Mouse (Mus musculus) C2C12 (cell line): Measurements from ENCODE around the gene Fhit. TPM values are rescaled to one million over a fixed set of nuclear protein-coding genes. Genes with fewer than 3 reads are reported as not detected.

Source experiments
- H3K27me3 ChIP-seq: one replicate; pipeline ENCODE4 v1.6.1; 2011; ENCODE audit not compliant: control insufficient read depth, insufficient read depth, insufficient read length
- H3K36me3 ChIP-seq: one replicate; pipeline ENCODE4 v1.6.1; 2011; ENCODE audit not compliant: control insufficient read depth, insufficient read depth
- H3K4me3 ChIP-seq: one replicate; pipeline ENCODE4 v1.5.1; 2011; ENCODE audit warnings: mild to moderate bottlenecking, control low read depth; ENCODE audit not compliant: poor library complexity, insufficient read depth, severe bottlenecking
- H3K79me2 ChIP-seq: one replicate; pipeline ENCODE4 v1.6.1; 2011; ENCODE audit not compliant: control insufficient read depth, insufficient read depth
- H3K79me3 ChIP-seq: one replicate; pipeline ENCODE4 v1.6.1; 2011; ENCODE audit warnings: low read depth, control low read depth
- H3ac ChIP-seq: one replicate; pipeline ENCODE3; 2011; ENCODE audit warnings: low read depth; ENCODE audit not compliant: control insufficient read depth, insufficient read length
- CEBPB ChIP-seq: IDR thresholded peaks from one replicate; pipeline ENCODE4 v1.6.1; 2011; ENCODE audit warnings: low read depth, mild to moderate bottlenecking, control low read depth, moderate library complexity
- CTCF ChIP-seq: IDR thresholded peaks from one replicate; pipeline ENCODE4 v1.5.1; 2011; ENCODE audit not compliant: control insufficient read depth, insufficient read depth, insufficient read length
- FOSL1 ChIP-seq: IDR thresholded peaks from one replicate; pipeline ENCODE4 v1.8.0; 2011; ENCODE audit warnings: mild to moderate bottlenecking, low read length; ENCODE audit not compliant: poor library complexity, insufficient read depth, severe bottlenecking
- MAX ChIP-seq: IDR thresholded peaks from one replicate; pipeline ENCODE4 v1.6.1; 2011; ENCODE audit warnings: mild to moderate bottlenecking, control low read depth
- MYOD1 ChIP-seq: IDR thresholded peaks from one replicate; pipeline ENCODE4 v1.6.1; 2011; ENCODE audit warnings: low read depth; ENCODE audit not compliant: control insufficient read depth, insufficient read length
- MYOG ChIP-seq: IDR thresholded peaks from one replicate; pipeline ENCODE4 v1.6.1; 2011; ENCODE audit not compliant: control insufficient read depth, insufficient read length; ENCODE audit errors: extremely low read depth
- USF1 ChIP-seq: IDR thresholded peaks from one replicate; pipeline ENCODE4 v1.6.1; 2011; ENCODE audit warnings: low read depth, mild to moderate bottlenecking, control low read depth, moderate library complexity
- polyA plus RNA-seq: library from polyadenylated mRNA; unstranded; fragments of >200 nt; fragmentation: generic; extraction: Trizol; gene quantifications from one replicate; pipeline ENCODE4 v1.2.1, GENCODE M21; 2012; ENCODE audit warnings: missing spikeins

Fhit gene
- polyA plus RNA-seq, 1 experiment: not detected

- no peaks in the 10 kb centered on the region for H3K27me3 ChIP-seq
- no peaks in the 10 kb centered on the region for H3K79me3 ChIP-seq
- no peaks in the 10 kb centered on the region for H3K36me3 ChIP-seq
- H3ac ChIP-seq: no peak overlapping the region
- H3K79me2 ChIP-seq: no peaks in the 10 kb centered on the region
- no peak overlapping the region for H3K4me3 ChIP-seq
- TF ChIP-seq MYOG (no peak), CTCF (no peak), USF1 (no peak), MAX (no peak), CEBPB (no peak), MYOD1 (no peak), FOSL1 (no peak)
Observed at GRCm38 (mm10) chr14:10711841-10712521, 449.9 kb downstream of the Fhit start.

DNA sequence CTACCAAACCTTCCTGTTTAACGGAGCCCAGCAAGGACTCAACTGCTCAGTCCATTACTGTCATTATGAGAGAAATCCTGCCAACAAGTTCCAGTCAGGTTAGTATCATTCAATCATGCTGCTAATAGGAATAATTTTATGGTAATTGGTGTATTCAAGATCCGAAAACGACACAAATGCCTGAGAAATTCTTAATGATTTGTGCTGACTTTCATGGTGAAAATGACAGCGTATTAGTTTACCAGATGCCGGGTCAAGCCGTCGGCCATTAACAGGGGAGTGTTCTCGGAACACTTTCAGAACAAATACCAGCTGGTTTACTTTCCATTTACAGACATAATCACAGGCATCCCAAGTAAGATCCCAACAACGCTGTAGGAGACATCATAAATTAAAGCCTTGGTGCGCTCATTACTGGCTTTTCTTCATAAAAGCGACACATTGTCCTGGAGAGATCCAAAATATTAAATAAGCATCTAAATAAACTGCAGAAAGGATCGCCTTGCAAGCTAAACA is 451.0 kb downstream of the Fhit start:
- TF ChIP-seq MAX: no peak
- TF ChIP-seq CTCF: no peak
- TF ChIP-seq FOSL1: no peak
- TF ChIP-seq USF1: no peak
- no peak for TF ChIP-seq MYOG
- no peak for TF ChIP-seq CEBPB
- no peak for TF ChIP-seq MYOD1
- Histone ChIP-seq H3K79me3 (no peaks in the 10 kb centered on the region), H3K36me3 (no peaks in the 10 kb centered on the region), H3K27me3 (no peaks in the 10 kb centered on the region), H3K4me3 (no peak overlapping the region), H3K79me2 (no peaks in the 10 kb centered on the region), H3ac (no peak overlapping the region)

- no peaks in the 10 kb centered on the region for H3K27me3 ChIP-seq
- no peak overlapping the region for H3K4me3 ChIP-seq
- H3K36me3 ChIP-seq: no peaks in the 10 kb centered on the region
- TF ChIP-seq MYOG (no peak), CTCF (no peak), MYOD1 (no peak), MAX (no peak), FOSL1 (no peak), CEBPB (no peak), USF1 (no peak)
- H3ac ChIP-seq: no peak overlapping the region
- H3K79me2 ChIP-seq: no peaks in the 10 kb centered on the region
- no peaks in the 10 kb centered on the region for H3K79me3 ChIP-seq
Observed at GRCm38 (mm10) chr14:10701707-10702106, 460.1 kb downstream of the Fhit start.

- H3K36me3 ChIP-seq: no peaks in the 10 kb centered on the region
- H3ac ChIP-seq: no peak overlapping the region
- no peaks in the 10 kb centered on the region for H3K79me2 ChIP-seq
- no peak overlapping the region for H3K4me3 ChIP-seq
- no peaks in the 10 kb centered on the region for H3K79me3 ChIP-seq
- H3K27me3 ChIP-seq: no peaks in the 10 kb centered on the region
- TF ChIP-seq MYOG (no peak), CTCF (no peak), MAX (no peak), CEBPB (no peak), USF1 (no peak), MYOD1 (no peak), FOSL1 (no peak)
Observed at GRCm38 (mm10) chr14:10680041-10680440, 481.8 kb downstream of the Fhit start.

DNA sequence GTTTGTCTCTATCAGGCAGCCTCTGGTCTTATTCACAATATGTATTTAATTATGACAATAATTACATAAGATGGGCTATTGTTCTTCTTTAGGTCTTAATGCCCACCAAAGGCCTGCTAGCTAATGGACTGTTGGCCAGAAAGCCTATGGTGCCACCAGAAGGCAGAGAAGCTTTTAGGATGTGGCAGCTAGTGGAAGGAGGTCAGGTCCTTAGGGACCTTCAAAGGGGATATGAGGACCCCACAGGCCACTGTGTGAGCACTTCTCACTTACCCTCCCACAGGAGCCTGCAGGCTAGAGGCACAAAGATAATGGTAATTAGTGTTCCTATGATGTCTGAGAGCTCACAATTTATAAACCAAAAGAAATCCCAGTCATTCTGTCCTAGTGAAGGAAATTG is 482.2 kb downstream of the Fhit start:
- H3K4me3 ChIP-seq: no peak overlapping the region

More for the DNA sequence above, 482.2 kb downstream of the Fhit start:
- no peaks in the 10 kb centered on the region for H3K79me2 ChIP-seq
- no peak overlapping the region for H3ac ChIP-seq
- TF ChIP-seq MYOG: no peak
- no peak for TF ChIP-seq CTCF
- no peak for TF ChIP-seq MYOD1
- TF ChIP-seq MAX: no peak
- no peak for TF ChIP-seq FOSL1
- no peak for TF ChIP-seq CEBPB
- TF ChIP-seq USF1: no peak
- no peaks in the 10 kb centered on the region for H3K27me3 ChIP-seq
- no peaks in the 10 kb centered on the region for H3K79me3 ChIP-seq
- H3K36me3 ChIP-seq: no peaks in the 10 kb centered on the region
